In the genomic region with DNA sequence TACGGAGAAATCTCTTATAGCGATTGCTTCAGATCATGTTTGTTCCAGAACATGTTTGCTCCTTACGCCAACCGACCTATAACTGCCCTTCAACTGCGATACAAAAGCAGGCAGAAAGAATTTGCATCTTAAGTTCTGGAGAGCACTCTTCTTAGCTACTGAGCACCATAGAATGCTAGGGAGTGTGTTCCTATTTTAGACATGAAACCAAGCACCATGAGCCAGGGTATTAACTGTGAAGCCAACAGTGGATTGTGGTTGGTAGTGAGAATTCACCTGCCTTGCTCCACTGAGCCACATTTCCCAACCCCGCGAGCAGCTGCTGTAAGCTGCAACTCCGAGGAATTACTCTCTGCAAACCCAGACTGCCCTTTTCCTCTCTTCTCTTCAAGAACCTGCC, we compare ENCODE assay signal across 20 mouse cellular contexts. TPM values are rescaled to one million over a fixed set of nuclear protein-coding genes. Genes with fewer than 3 reads are reported as not detected.
DNase-seq lines count a peak whose midpoint lies in the region; ATAC-seq and TF ChIP-seq lines count a peak whose summit lies in the region.
"Had no signal": no experiment of that assay in that cellular context is flagged by ENCODE, and none has a peak within 500 bp of the region (broad histone marks: within the 10 kb centered on the region; RNA-seq: fewer than 3 reads in every experiment).

No protein-coding gene starts in this region.

- H3K27me3 ChIP-seq in lung, embryonic 14.5 days (ENCODE audit: insufficient read depth, low read length): no peaks in the 10 kb centered on the region
- H3K27me3 ChIP-seq in G1E (ENCODE audit: insufficient read depth, low read length) (peaks cover 8% of the 10 kb centered on the region; the same call in 1 of the 2 replicates), myocyte (ENCODE audit: control insufficient read depth, insufficient read depth, insufficient read length) (no peaks in the 10 kb centered on the region)
- no peaks in the 10 kb centered on the region for H3K27me3 ChIP-seq in splenic B cell, adult 2 months (ENCODE audit: control insufficient read depth, insufficient read depth, low read length, poor library complexity, severe bottlenecking)
- no peaks in the 10 kb centered on the region for H3K27me3 ChIP-seq in heart, embryonic 12.5 days (replicated peaks)
- H3K27me3 ChIP-seq: forebrain, embryonic 15.5 days; neural tube, embryonic 13.5 days had no signal

- no peak for TF ChIP-seq POLR2A in myocyte (IDR thresholded peaks at IDR 0.05; ENCODE audit: insufficient read length, low read depth)

- no peak for TF ChIP-seq CTCF in lung, embryonic 14.5 days (IDR thresholded peaks at IDR 0.05; ENCODE audit: low read depth)
- TF ChIP-seq CTCF in G1E (IDR thresholded peaks at IDR 0.05; ENCODE audit: low read depth, low read length): no peak

- no peak overlapping the region for H3K4me3 ChIP-seq in lung, embryonic 14.5 days (ENCODE audit: low read depth, low read length)
- H3K4me3 ChIP-seq in G1E (ENCODE audit: low read depth, low read length) (no peak overlapping the region), myocyte (no peak overlapping the region)
- no peak overlapping the region for H3K4me3 ChIP-seq in heart, embryonic 12.5 days
- H3K4me3 ChIP-seq: forebrain, embryonic 15.5 days; heart, embryonic 10.5 days; midbrain, embryonic 13.5 days; neural tube, embryonic 13.5 days had no signal

- no peaks in the 10 kb centered on the region for H3K79me2 ChIP-seq in myocyte (ENCODE audit: control insufficient read depth, insufficient read depth)

- peaks cover 9% of the 10 kb centered on the region; the same call in 1 of the 2 replicates for H3K4me1 ChIP-seq in lung, embryonic 14.5 days (ENCODE audit: insufficient read depth)
- no peaks in the 10 kb centered on the region for H3K4me1 ChIP-seq in G1E (ENCODE audit: insufficient read depth, low read depth, low read length)
- peaks cover 9% of the 10 kb centered on the region for H3K4me1 ChIP-seq in heart, embryonic 12.5 days (replicated peaks)
- H3K4me1 ChIP-seq: forebrain, embryonic 15.5 days; midbrain, embryonic 13.5 days; neural tube, embryonic 13.5 days had no signal

- no peak overlapping the region for H3K4me2 ChIP-seq in lung, embryonic 14.5 days
- peak overlapping the region; percentile 30 for H3K4me2 ChIP-seq in myocyte (ENCODE audit: low read depth)
- H3K4me2 ChIP-seq in heart, embryonic 12.5 days: no peak overlapping the region
- H3K4me2 ChIP-seq: forebrain, embryonic 15.5 days; midbrain, embryonic 13.5 days; neural tube, embryonic 13.5 days had no signal

- H3K9me3 ChIP-seq in lung, embryonic 14.5 days (ENCODE audit: low read depth, low read length): no peaks in the 10 kb centered on the region
- H3K9me3 ChIP-seq in G1E (replicated peaks): no peaks in the 10 kb centered on the region
- H3K9me3 ChIP-seq in heart, embryonic 12.5 days (replicated peaks): no peaks in the 10 kb centered on the region
- H3K9me3 ChIP-seq: forebrain, embryonic 15.5 days; heart, embryonic 10.5 days; midbrain, embryonic 13.5 days; neural tube, embryonic 13.5 days had no signal

- H3K9ac ChIP-seq in lung, embryonic 14.5 days: no peak overlapping the region
- no peak overlapping the region for H3K9ac ChIP-seq in heart, embryonic 12.5 days
- H3K9ac ChIP-seq: forebrain, embryonic 15.5 days; midbrain, embryonic 13.5 days; neural tube, embryonic 13.5 days had no signal

- no peaks in the 10 kb centered on the region for H3K36me3 ChIP-seq in lung, embryonic 14.5 days (ENCODE audit: insufficient read depth)
- H3K36me3 ChIP-seq in G1E (replicated peaks) (no peaks in the 10 kb centered on the region), myocyte (ENCODE audit: control insufficient read depth, insufficient read depth) (no peaks in the 10 kb centered on the region)
- no peaks in the 10 kb centered on the region for H3K36me3 ChIP-seq in splenic B cell, adult 2 months (ENCODE audit: control insufficient read depth, insufficient read depth, low read length, poor library complexity, severe bottlenecking)
- no peaks in the 10 kb centered on the region for H3K36me3 ChIP-seq in heart, embryonic 12.5 days
- H3K36me3 ChIP-seq: forebrain, embryonic 15.5 days; heart, embryonic 10.5 days; midbrain, embryonic 13.5 days; neural tube, embryonic 13.5 days had no signal

- no peak overlapping the region for H3ac ChIP-seq in myocyte (ENCODE audit: control insufficient read depth, insufficient read length)

- DNase-seq in lung, embryonic 14.5 days: no peak
- DNase-seq in lung, postnatal 14 days: no peak
- DNase-seq in G1E (ENCODE audit: low spot score): peak; percentile 1
- peak; percentile 82 for DNase-seq in splenic B cell, adult 2 months (ENCODE audit: low read depth, low spot score)
- DNase-seq in cerebellum, postnatal 10 days: no peak
- DNase-seq: adrenal gland, postnatal 10 days; cerebellum, adult 11 months; cerebellum, postnatal 25 days; embryo, embryonic 11 days; heart, postnatal 10 days; kidney, adult 11 months; kidney, postnatal 10 days; left cerebral cortex, postnatal 4 days; thymus, postnatal 4 days had no signal

- 75% methylated on average over 8 of the region's 8 CpGs for whole genome bisulfite sequencing in lung, embryonic 14.5 days
- 77% methylated on average over 8 of the region's 8 CpGs for WGBS in heart, embryonic 12.5 days

- no peak for ATAC-seq in lung, embryonic 14.5 days (ENCODE audit: insufficient read depth)
- no peak for ATAC-seq in G1E (ENCODE audit: extremely low read depth, insufficient number of reproducible peaks, low FRiP score, poor library complexity, severe bottlenecking)
- ATAC-seq in heart, embryonic 12.5 days (ENCODE audit: insufficient number of reproducible peaks, low FRiP score): no peak
- ATAC-seq: forebrain, embryonic 15.5 days; midbrain, embryonic 13.5 days had no signal

- 0 out of 2 replicates have a peak overlapping the region, but pooled peaks have one; percentile 28 for H3K27ac ChIP-seq in lung, embryonic 14.5 days (ENCODE audit: low read depth)
- no peak overlapping the region for H3K27ac ChIP-seq in heart, embryonic 12.5 days (ENCODE audit: poor library complexity, severe bottlenecking)
- H3K27ac ChIP-seq: forebrain, embryonic 15.5 days; heart, embryonic 10.5 days; midbrain, embryonic 13.5 days; neural tube, embryonic 13.5 days had no signal

TF ChIP-seq in myocyte, 11 proteins besides CTCF, POLR2A, EP300 and RAD21:
- TF ChIP-seq CEBPB (IDR thresholded peaks at IDR 0.05; ENCODE audit: insufficient read depth, poor library complexity, severe bottlenecking): peak; percentile 25; the same call in 1 of the 2 replicates
- TF ChIP-seq MYOG (IDR thresholded peaks at IDR 0.05; ENCODE audit: control insufficient read depth in 1 of 3, insufficient read depth in 1 of 3, insufficient read length in 2 of 3, low read depth in 2 of 3): peak; percentile 55 to 98 (median 92)
- no peak for TF ChIP-seq E2F4 (IDR thresholded peaks at IDR 0.05; ENCODE audit: insufficient read depth)
- peak; percentile 60 for TF ChIP-seq TCF3 (IDR thresholded peaks at IDR 0.05; ENCODE audit: insufficient read length, low read depth)
- no peak for TF ChIP-seq POLR2AphosphoS2 (IDR thresholded peaks at IDR 0.05; ENCODE audit: insufficient read length, low read depth)
- TF ChIP-seq MYOD1 (IDR thresholded peaks at IDR 0.05; ENCODE audit: control insufficient read depth in 1 of 3, insufficient read length in 2 of 3, low read depth in 2 of 3): peak; percentile 76 to 96 (median 82)
- TF ChIP-seq REST (IDR thresholded peaks at IDR 0.05; ENCODE audit: insufficient read depth, insufficient read length): no peak
- TF ChIP-seq MAX (IDR thresholded peaks at IDR 0.05; ENCODE audit: low read depth): no peak
- no peak for TF ChIP-seq USF1 (IDR thresholded peaks at IDR 0.05; ENCODE audit: low read depth)
- TF ChIP-seq TCF12 (IDR thresholded peaks at IDR 0.05; ENCODE audit: insufficient read depth, poor library complexity, severe bottlenecking): peak; percentile 81
- no peak for TF ChIP-seq SRF (IDR thresholded peaks at IDR 0.05; ENCODE audit: control insufficient read depth, insufficient read length, low read depth)

RNA-seq across cellular contexts. Expression of gene Nedd9, which starts 58.9 kb away (rescaled TPM):
- 86.5 and 89.4 TPM in 2 replicates for polyA plus RNA-seq in lung, embryonic 14.5 days (2014; fragmentation: Nextera tagmentation; extraction: Ambion mirVana)
- 1.4 TPM in 1 of 2 replicates, not detected in the other for total RNA-seq in G1E (2014; fragmentation: Nextera tagmentation)
- 0.46 and 0.49 TPM in 2 replicates for total RNA-seq in G1E (2017)
- not detected in 2 replicates for polyA plus RNA-seq in G1E (2012)
- 11.6 TPM for polyA plus RNA-seq in myocyte (2012; fragmentation: generic; extraction: Trizol)
- 19.0 and 19.8 TPM in 2 replicates for polyA plus RNA-seq in heart, embryonic 12.5 days (2016; fragmentation: Nextera tagmentation; extraction: Ambion mirVana)

RNA-seq across cellular contexts. Expression of gene Tmem170b, which starts 59.6 kb away (rescaled TPM):
- polyA plus RNA-seq in lung, embryonic 14.5 days (2014; fragmentation: Nextera tagmentation; extraction: Ambion mirVana): 13.8 and 14.1 TPM in 2 replicates
- total RNA-seq in G1E (2014; fragmentation: Nextera tagmentation) (13.2 and 16.0 TPM in 2 replicates), G1E (2017) (12.1 and 12.5 TPM in 2 replicates)
- polyA plus RNA-seq in G1E (2012) (2.8 and 4.3 TPM in 2 replicates), myocyte (2012; fragmentation: generic; extraction: Trizol) (1.1 TPM)
- 17.8 and 18.2 TPM in 2 replicates for polyA plus RNA-seq in heart, embryonic 12.5 days (2016; fragmentation: Nextera tagmentation; extraction: Ambion mirVana)

Comparison
In these comparisons a context has a peak if more than half of its experiments do, and no peak if none do; other contexts are left out.
1. DNase-seq: peak in G1E (single experiment) and splenic B cell, adult 2 months (single experiment); none in lung, embryonic 14.5 days (single experiment), lung, postnatal 14 days (single experiment) and cerebellum, postnatal 10 days (0 of 2).
2. RNA of gene Nedd9, which starts 58.9 kb away (polyA plus RNA-seq): 86.5 to 89.4 TPM in lung, embryonic 14.5 days, 19.0 to 19.8 TPM in heart, embryonic 12.5 days and 11.6 TPM in myocyte (single experiment); not detected in G1E; every median in the first group is over 10 times any median in the second.